Mouse (Mus musculus) spleen, adult 2 months (tissue): Measurements from ENCODE around the gene Gmfb. TPM values are rescaled to one million over a fixed set of nuclear protein-coding genes. Genes with fewer than 3 reads are reported as not detected.

ENCODE experiments used
- DNase-seq, 2 experiments: peaks; one replicate each; pipeline versions ENCODE4 v3.0.0 to v3.0.0-alpha.2; 2012 to 2021; ENCODE audit warnings: low spot score in 2 of 2, low read depth in 1 of 2
- H3K27ac ChIP-seq: fragments of 200-500 bp; 2 replicates; pipeline ENCODE4 v1.5.1; 2012; ENCODE audit warnings: low read length, inconsistent platforms; ENCODE audit not compliant: insufficient read depth
- H3K27me3 ChIP-seq: fragments of 200-500 bp; 2 replicates; pipeline ENCODE4 v1.6.1; 2012; ENCODE audit warnings: mild to moderate bottlenecking, moderate library complexity, low read length, inconsistent platforms; ENCODE audit not compliant: control insufficient read depth, insufficient read depth
- H3K36me3 ChIP-seq: fragments of 200-500 bp; 2 replicates; pipeline ENCODE4 v1.6.1; 2012; ENCODE audit warnings: mild to moderate bottlenecking, low read length, inconsistent platforms; ENCODE audit not compliant: control insufficient read depth, insufficient read depth
- H3K4me1 ChIP-seq: fragments of 200-500 bp; 2 replicates; pipeline ENCODE4 v1.6.1; 2011; ENCODE audit warnings: inconsistent platforms; ENCODE audit not compliant: control insufficient read depth, insufficient read depth, insufficient read length
- H3K4me3 ChIP-seq: fragments of 200-500 bp; 2 replicates; pipeline ENCODE4 v1.5.1; 2011; ENCODE audit warnings: mild to moderate bottlenecking, inconsistent platforms; ENCODE audit not compliant: insufficient read depth, insufficient read length; ENCODE audit errors: extremely low read depth
- CTCF ChIP-seq: fragments of 200-500 bp; IDR thresholded peaks from 2 replicates; pipeline ENCODE4 v1.5.1; 2011; ENCODE audit warnings: mild to moderate bottlenecking, inconsistent platforms; ENCODE audit not compliant: insufficient read depth, insufficient read length, insufficient replicate concordance; ENCODE audit errors: extremely low read depth
- POLR2A ChIP-seq: fragments of 200-500 bp; IDR thresholded peaks from 2 replicates; pipeline ENCODE4 v1.6.1; 2011; ENCODE audit warnings: low read depth, low read length, inconsistent platforms
- WGBS: fragments of 180-500 bp; shearing (Covaris S2); methylation state at CpG from one replicate; pipeline ENCODE4 v1.1.7; 2018; 5-methylcytosine and 5-hydroxymethylcytosine counted together
- polyA plus RNA-seq: library from polyadenylated mRNA; depleted of rRNA; stranded (reverse); fragments of >200 nt; gene quantifications from 2 replicates; pipeline ENCODE4 v1.2.3, GENCODE M21; 2012

Gmfb gene
- polyA plus RNA-seq, 1 experiment = 7.5 TPM

DNA sequence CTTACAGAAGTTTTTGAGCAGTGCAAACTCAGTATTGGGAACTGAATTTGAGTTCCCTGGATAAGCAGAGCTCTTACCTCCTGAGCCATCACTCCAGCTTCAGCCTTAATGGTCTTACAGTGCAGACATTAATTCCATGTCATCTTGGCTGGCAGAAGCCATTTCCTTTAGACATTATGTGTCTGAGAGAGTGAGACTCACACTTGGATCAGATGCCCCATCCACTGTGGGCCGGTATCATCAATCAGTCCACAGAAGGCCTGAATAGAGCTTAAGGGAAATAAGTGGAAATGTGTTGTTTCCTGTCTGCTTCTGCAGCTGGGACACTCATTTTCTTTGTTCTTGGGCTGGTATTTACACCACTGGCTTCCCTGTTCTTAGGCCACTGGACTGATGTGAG lies 18.3 kb downstream of the Gmfb start:
- no peak overlapping the region for H3K4me3 ChIP-seq
- H3K27me3 ChIP-seq = no peaks in the 10 kb centered on the region
- peaks cover 2% of the 10 kb centered on the region for H3K4me1 ChIP-seq
- 37% methylated on average over 1 of the region's 1 CpGs for WGBS
- no peak for DNase-seq
- peaks cover 1% of the 10 kb centered on the region; the same call in 1 of the 2 replicates for H3K36me3 ChIP-seq
- TF ChIP-seq POLR2A (no peak), CTCF (no peak)
- no peak overlapping the region for H3K27ac ChIP-seq

DNA sequence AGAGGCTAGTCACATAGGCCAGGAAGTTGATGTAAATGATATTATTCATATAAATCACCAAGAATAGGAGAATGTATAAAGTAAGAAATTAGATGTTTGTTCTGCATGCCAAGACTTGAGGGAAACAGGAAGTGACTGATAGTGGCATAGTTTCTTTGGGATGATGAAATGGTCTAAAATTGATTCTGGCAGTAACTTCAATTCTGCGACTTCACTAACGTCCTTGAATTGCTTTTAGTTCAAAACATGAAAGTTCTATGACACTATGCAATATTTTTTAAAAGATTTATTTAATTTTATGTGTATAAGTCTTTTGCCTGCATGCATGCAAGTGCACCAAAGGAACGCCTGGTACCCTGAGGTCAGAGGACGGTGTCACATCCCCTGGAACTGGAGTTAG lies 18.8 kb downstream of the Gmfb start:
- TF ChIP-seq CTCF (no peak), POLR2A (no peak)
- WGBS = 86% methylated on average over 4 of the region's 4 CpGs
- Histone ChIP-seq H3K4me1 (no peaks in the 10 kb centered on the region; the same call in 1 of the 2 replicates), H3K27me3 (no peaks in the 10 kb centered on the region), H3K36me3 (peaks cover 1% of the 10 kb centered on the region; the same call in 1 of the 2 replicates), H3K27ac (no peak overlapping the region), H3K4me3 (no peak overlapping the region)
- no peak for DNase-seq

DNA sequence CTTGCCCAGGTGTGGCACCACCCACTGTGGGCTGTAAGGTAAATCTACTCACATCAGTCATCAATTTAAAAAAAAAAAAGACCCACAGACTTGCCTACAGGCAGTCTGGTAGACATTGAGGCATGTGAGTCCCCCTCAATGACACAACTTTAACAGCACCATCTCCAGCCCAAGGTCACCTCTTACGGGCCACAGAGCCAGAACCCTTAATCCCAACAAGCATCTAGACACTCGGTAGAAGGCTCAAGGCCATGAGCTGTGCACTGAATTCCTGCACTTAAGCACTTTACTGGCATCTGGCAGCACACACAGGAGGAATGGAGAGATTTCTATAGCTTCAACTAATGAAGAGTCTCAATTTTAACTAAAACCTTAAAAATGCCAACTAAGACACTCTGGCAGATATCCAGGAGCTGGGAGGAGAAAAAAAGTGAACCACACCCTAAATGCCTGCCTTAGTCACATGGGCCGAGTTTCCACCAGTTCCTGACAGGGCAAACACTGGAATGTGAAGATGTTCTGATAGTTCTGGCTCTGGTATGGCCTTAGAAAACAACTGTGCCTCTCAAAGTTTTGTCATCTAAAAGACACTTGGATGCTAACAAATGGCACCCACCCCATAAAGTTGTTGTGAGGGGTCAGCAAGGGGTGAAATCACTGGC lies 21.2 kb downstream of the Gmfb start:
- peaks cover 1% of the 10 kb centered on the region; the same call in 1 of the 2 replicates for H3K36me3 ChIP-seq
- H3K4me3 ChIP-seq = no peak overlapping the region
- H3K27ac ChIP-seq = no peak overlapping the region
- H3K27me3 ChIP-seq = no peaks in the 10 kb centered on the region
- DNase-seq = no peak
- H3K4me1 ChIP-seq = no peaks in the 10 kb centered on the region
- TF ChIP-seq POLR2A (no peak), CTCF (no peak)
- WGBS = 76% methylated on average over 3 of the region's 3 CpGs

- Histone ChIP-seq H3K27ac (no peak overlapping the region), H3K4me1 (no peaks in the 10 kb centered on the region), H3K4me3 (no peak overlapping the region), H3K27me3 (no peaks in the 10 kb centered on the region), H3K36me3 (0 out of 2 replicates have a peak, but pooled peaks cover 1% of the 10 kb centered on the region)
- no peak for DNase-seq
- WGBS = 88% methylated on average over 5 of the region's 5 CpGs
- TF ChIP-seq POLR2A (no peak), CTCF (no peak)
Measured at GRCm38 (mm10) chr14:46794157-46794556, 27.9 kb downstream of the Gmfb start.

- no peak for DNase-seq
- H3K4me3 ChIP-seq = no peak overlapping the region
- 92% methylated on average over 6 of the region's 6 CpGs for WGBS
- H3K27me3 ChIP-seq = no peaks in the 10 kb centered on the region
- H3K36me3 ChIP-seq = no peaks in the 10 kb centered on the region
- H3K27ac ChIP-seq = no peak overlapping the region
- H3K4me1 ChIP-seq = peaks cover 5% of the 10 kb centered on the region; the same call in 1 of the 2 replicates
- TF ChIP-seq CTCF (no peak), POLR2A (no peak)
Measured at GRCm38 (mm10) chr14:46790723-46791122, 31.3 kb downstream of the Gmfb start.

DNA sequence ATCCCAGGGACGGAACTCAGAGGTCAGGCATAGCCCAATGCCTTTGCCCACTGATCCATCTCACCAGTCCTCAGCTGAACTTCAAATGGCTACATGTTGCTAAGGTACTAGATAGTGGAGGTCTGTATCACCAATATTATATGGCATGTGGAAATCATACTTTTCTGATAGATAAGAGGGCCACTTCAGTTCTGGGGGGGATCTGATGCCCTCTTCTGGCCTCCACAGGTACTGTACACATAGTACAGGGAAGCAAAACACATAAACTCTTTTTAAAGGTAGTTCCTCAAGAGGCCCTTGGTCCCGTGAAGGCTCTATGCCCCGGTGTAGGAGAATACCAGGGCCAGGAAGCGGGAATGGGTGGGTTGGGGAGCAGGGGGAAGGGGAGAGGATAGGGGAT lies 31.7 kb downstream of the Gmfb start:
- TF ChIP-seq POLR2A (no peak), CTCF (no peak)
- no peaks in the 10 kb centered on the region for H3K36me3 ChIP-seq
- H3K4me3 ChIP-seq = no peak overlapping the region
- 57% methylated on average over 4 of the region's 4 CpGs for WGBS
- DNase-seq = no peak
- H3K4me1 ChIP-seq = peaks cover 5% of the 10 kb centered on the region; the same call in 1 of the 2 replicates
- H3K27ac ChIP-seq = no peak overlapping the region
- no peaks in the 10 kb centered on the region for H3K27me3 ChIP-seq

GRCm38 (mm10) chr14:46788505-46788901 lies 33.5 kb downstream of the Gmfb start:
- Histone ChIP-seq H3K27me3 (no peaks in the 10 kb centered on the region), H3K4me3 (no peak overlapping the region), H3K36me3 (no peaks in the 10 kb centered on the region), H3K27ac (no peak overlapping the region), H3K4me1 (peaks cover 5% of the 10 kb centered on the region; the same call in 1 of the 2 replicates)
- TF ChIP-seq CTCF (no peak), POLR2A (no peak)
- DNase-seq = no peak
- WGBS = 21% methylated on average over 8 of the region's 8 CpGs
